ENCODE assay signal across 40 mouse cellular contexts in the genomic region with DNA sequence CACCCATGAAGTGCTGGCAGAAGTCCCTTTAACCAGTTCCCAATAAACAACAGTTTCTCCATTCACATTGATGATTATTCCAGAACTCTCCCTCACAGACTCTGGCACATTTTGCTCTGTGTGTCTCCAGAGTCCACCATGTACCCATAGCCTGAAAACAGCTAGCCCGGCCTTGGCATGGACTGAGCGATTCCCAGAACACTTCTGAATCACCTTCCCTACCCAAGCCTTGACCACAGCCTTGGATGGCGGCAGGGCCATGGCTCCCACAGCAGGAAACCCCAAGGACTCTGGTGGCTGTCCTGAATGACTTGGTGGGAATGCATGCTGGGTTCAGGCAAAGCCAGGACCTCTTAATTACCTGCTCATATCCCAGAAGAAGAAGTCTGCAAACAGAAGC. TPM values are rescaled to one million over a fixed set of nuclear protein-coding genes. Genes with fewer than 3 reads are reported as not detected.
DNase-seq lines count a peak whose midpoint lies in the region; ATAC-seq lines count a peak whose summit lies in the region.
"Had no signal": no experiment of that assay in that cellular context is flagged by ENCODE, and none has a peak within 500 bp of the region (broad histone marks: within the 10 kb centered on the region; RNA-seq: fewer than 3 reads in every experiment).

No protein-coding gene starts in this region.

- no peak overlapping the region for H3K4me3 ChIP-seq in stomach, embryonic 16.5 days (replicated peaks; ENCODE audit: low read length)
- H3K4me3 ChIP-seq in forebrain, embryonic 13.5 days = no peak overlapping the region
- H3K4me3 ChIP-seq: embryonic facial prominence, embryonic 13.5 days; heart, adult 2 months; heart, embryonic 12.5 days; kidney, embryonic 15.5 days; limb, embryonic 13.5 days; lung, embryonic 15.5 days; neural tube, embryonic 12.5 days had no signal

- no peak for ATAC-seq in stomach, embryonic 16.5 days (ENCODE audit: insufficient read depth, low FRiP score)
- ATAC-seq in forebrain, embryonic 13.5 days = no peak
- no peak for ATAC-seq in cerebellum, adult (ENCODE audit: insufficient number of reproducible peaks, low FRiP score, low TSS enrichment)
- ATAC-seq: activated CD4-positive, CD25-positive, alpha-beta regulatory T cell, adult 4 months; CD4-positive, CD25-positive, alpha-beta regulatory T cell, adult 4 months; midbrain, embryonic 16.5 days had no signal

- peak; percentile 85 for DNase-seq in heart, adult 11 months
- DNase-seq in heart, postnatal 4 days = no peak
- DNase-seq in adipocyte (ENCODE audit: low spot score) = peak; percentile 38
- peak; percentile 74 for DNase-seq in adrenal gland, postnatal 14 days
- DNase-seq: cerebellum, adult 18-20 months; cerebellum, postnatal 10 days; gastrocnemius, postnatal 36 days; kidney, adult 18-20 months; kidney, postnatal 36 days; lung, postnatal 36 days; thymus, postnatal 4 days had no signal

- 89% methylated on average over 3 of the region's 3 CpGs for WGBS in stomach, embryonic 16.5 days
- WGBS in forebrain, embryonic 13.5 days = 80% methylated on average over 3 of the region's 3 CpGs

- peaks cover 38% of the 10 kb centered on the region for H3K4me1 ChIP-seq in stomach, embryonic 16.5 days (ENCODE audit: control insufficient read depth, insufficient read depth, low read length)
- H3K4me1 ChIP-seq in forebrain, embryonic 13.5 days = no peaks in the 10 kb centered on the region

- H3K4me2 ChIP-seq in stomach, embryonic 16.5 days (ENCODE audit: low read depth, low read length) = no peak overlapping the region
- no peak overlapping the region for H3K4me2 ChIP-seq in forebrain, embryonic 13.5 days
- H3K4me2 ChIP-seq: embryonic facial prominence, embryonic 13.5 days; heart, embryonic 12.5 days; hindbrain, embryonic 14.5 days; kidney, embryonic 15.5 days; limb, embryonic 13.5 days; liver, embryonic 11.5 days; lung, embryonic 15.5 days; midbrain, embryonic 11.5 days; neural tube, embryonic 12.5 days had no signal

- no peaks in the 10 kb centered on the region for H3K27me3 ChIP-seq in stomach, embryonic 16.5 days (ENCODE audit: control insufficient read depth, insufficient read depth, low read length)
- no peaks in the 10 kb centered on the region for H3K27me3 ChIP-seq in forebrain, embryonic 13.5 days
- H3K27me3 ChIP-seq: embryonic facial prominence, embryonic 13.5 days; heart, embryonic 12.5 days; kidney, embryonic 15.5 days; lung, embryonic 15.5 days; neural tube, embryonic 12.5 days had no signal

- no peak overlapping the region for H3K9ac ChIP-seq in stomach, embryonic 16.5 days (ENCODE audit: low read length)
- H3K9ac ChIP-seq in forebrain, embryonic 13.5 days = no peak overlapping the region
- H3K9ac ChIP-seq: embryonic facial prominence, embryonic 13.5 days; heart, embryonic 12.5 days; hindbrain, embryonic 14.5 days; kidney, embryonic 15.5 days; limb, embryonic 13.5 days; lung, embryonic 15.5 days; neural tube, embryonic 12.5 days had no signal

- no peaks in the 10 kb centered on the region for H3K9me3 ChIP-seq in stomach, embryonic 16.5 days (replicated peaks; ENCODE audit: control insufficient read depth, low read length)
- no peaks in the 10 kb centered on the region; the same call in 1 of the 2 replicates for H3K9me3 ChIP-seq in forebrain, embryonic 13.5 days (replicated peaks)
- H3K9me3 ChIP-seq: embryonic facial prominence, embryonic 13.5 days; heart, embryonic 12.5 days; kidney, embryonic 15.5 days; limb, embryonic 13.5 days; lung, embryonic 15.5 days; neural tube, embryonic 12.5 days had no signal

- no peaks in the 10 kb centered on the region for H3K36me3 ChIP-seq in stomach, embryonic 16.5 days (ENCODE audit: control insufficient read depth, insufficient read depth, low read length)
- no peaks in the 10 kb centered on the region for H3K36me3 ChIP-seq in forebrain, embryonic 13.5 days (ENCODE audit: poor library complexity, severe bottlenecking)
- H3K36me3 ChIP-seq: embryonic facial prominence, embryonic 13.5 days; kidney, embryonic 15.5 days; limb, embryonic 13.5 days; lung, embryonic 15.5 days; neural tube, embryonic 12.5 days had no signal

- H3K27ac ChIP-seq in stomach, embryonic 16.5 days (ENCODE audit: low read length) = peak overlapping the region; percentile 30; the same call in 1 of the 2 replicates
- no peak overlapping the region for H3K27ac ChIP-seq in forebrain, embryonic 13.5 days
- H3K27ac ChIP-seq: embryonic facial prominence, embryonic 13.5 days; heart, adult 2 months; hindbrain, embryonic 14.5 days; limb, embryonic 13.5 days; lung, embryonic 15.5 days; neural tube, embryonic 12.5 days had no signal

RNA-seq across cellular contexts. Expression of a gene that starts 22.6 kb away (rescaled TPM):
- total RNA-seq in heart, postnatal 4 days (2021) = 10 to 100 TPM; 21.5 to 22.3 TPM
- 14.3 and 16.6 TPM in 2 replicates for total RNA-seq in adrenal gland, postnatal 14 days (2021)
- polyA plus RNA-seq in stomach, embryonic 16.5 days (2015; fragmentation: Nextera tagmentation; extraction: Ambion mirVana) = 28.1 and 28.9 TPM in 2 replicates
- 4.1 and 4.7 TPM in 2 replicates for polyA plus RNA-seq in forebrain, embryonic 13.5 days (2015; fragmentation: Nextera tagmentation; extraction: Ambion mirVana)

RNA-seq across cellular contexts. Expression of a gene that starts 43.5 kb away (rescaled TPM):
- total RNA-seq in heart, postnatal 4 days (2021) = not detected
- not detected in 2 replicates for total RNA-seq in adrenal gland, postnatal 14 days (2021)
- polyA plus RNA-seq in stomach, embryonic 16.5 days (2015; fragmentation: Nextera tagmentation; extraction: Ambion mirVana) = not detected in 2 replicates
- not detected in 2 replicates for polyA plus RNA-seq in forebrain, embryonic 13.5 days (2015; fragmentation: Nextera tagmentation; extraction: Ambion mirVana)
- total RNA-seq: common myeloid progenitor, adult 5-6 weeks; gastrocnemius, postnatal 36 days; heart, adult 2 months; hematopoietic stem cell, adult 5-6 weeks; layer of hippocampus, adult 8-10 months; layer of hippocampus, postnatal 25 days; left cerebral cortex, adult 8-10 months; left cerebral cortex, postnatal 36 days; megakaryocyte, adult 5-6 weeks had no signal
- polyA plus RNA-seq: activated CD4-positive, CD25-positive, alpha-beta regulatory T cell, adult 4 months; CD4-positive, CD25-positive, alpha-beta regulatory T cell, adult 4 months; embryonic facial prominence, embryonic 13.5 days; forebrain, embryonic 11.5 days; heart, adult 2 months; heart, embryonic 12.5 days; heart, postnatal 0 days; hindbrain, embryonic 14.5 days; kidney, embryonic 15.5 days; limb, embryonic 13.5 days; liver, embryonic 11.5 days; liver, embryonic 16.5 days; lung, embryonic 15.5 days; midbrain, embryonic 11.5 days; midbrain, embryonic 16.5 days; neural tube, embryonic 12.5 days; small intestine, adult 2 months; stomach, embryonic 14.5 days; thymus, postnatal 0 days had no signal
